Mouse (Mus musculus): Measurements from ENCODE around the gene Klhl3.

GRCm38 (mm10) chr13:58149033-58149558 is 35.7 kb upstream of the Klhl3 start:
- TF ChIP-seq CTCF (IDR thresholded peaks at IDR 0.05; ENCODE audit: low read depth, low read length): peak; percentile 3
- no peak for TF ChIP-seq POLR2A (IDR thresholded peaks at IDR 0.05; ENCODE audit: insufficient read depth, low read length)

Data from ES-Bruce4 (cell line).